Mouse (Mus musculus) CH12.LX (cell line): ENCODE data around the gene Tkt. TPM values are rescaled to one million over a fixed set of nuclear protein-coding genes. Genes with fewer than 3 reads are reported as not detected.

Source experiments
- DNase-seq: peaks from one replicate; pipeline ENCODE4 v3.0.0-alpha.2; 2013; ENCODE audit errors: extremely low read depth
- H3K27ac ChIP-seq: 2 replicates; pipeline ENCODE4 v1.5.1; 2012; ENCODE audit warnings: low read depth, mild to moderate bottlenecking, control low read depth, moderate library complexity; ENCODE audit not compliant: insufficient read depth
- H3K27me3 ChIP-seq: replicated peaks from 2 replicates; pipeline ENCODE3; 2012; ENCODE audit warnings: inconsistent platforms
- H3K36me3 ChIP-seq, 2 experiments: replicated peaks in 1 of 2; 2 replicates each; pipeline versions ENCODE3 to v1.6.1; 2012; ENCODE audit warnings: inconsistent platforms in 1 of 2, low read length in 1 of 2, mild to moderate bottlenecking in 1 of 2, mixed read lengths in 1 of 2, moderate library complexity in 1 of 2; ENCODE audit not compliant: control insufficient read depth in 1 of 2, insufficient read depth in 1 of 2
- H3K4me1 ChIP-seq, 2 experiments: 2 replicates each; pipeline ENCODE4 v1.6.1; 2012; ENCODE audit warnings: inconsistent platforms in 1 of 2, moderate library complexity in 1 of 2; ENCODE audit not compliant: insufficient read depth in 2 of 2, control insufficient read depth in 1 of 2
- H3K4me2 ChIP-seq: 2 replicates; pipeline ENCODE4 v1.6.1; 2012; ENCODE audit warnings: low read depth, mild to moderate bottlenecking, control low read depth; ENCODE audit not compliant: poor library complexity, insufficient read depth, severe bottlenecking
- H3K4me3 ChIP-seq, 3 experiments: fragments of 150-350 bp in 1 of 3; sonication (generic) in 1 of 3; replicated peaks in 1 of 3; 2 replicates each; pipeline versions ENCODE3 to v1.5.1; 2011 to 2012; ENCODE audit warnings: low read depth in 2 of 3, low read length in 2 of 3, mild to moderate bottlenecking in 2 of 3, moderate library complexity in 2 of 3, control low read depth in 1 of 3, improper control_type of control experiment in 1 of 3, inconsistent platforms in 1 of 3, mixed read lengths in 1 of 3; ENCODE audit not compliant: poor library complexity in 1 of 3
- H3K79me2 ChIP-seq: replicated peaks from 2 replicates; pipeline ENCODE4 v1.6.1; 2012; ENCODE audit warnings: mild to moderate bottlenecking, moderate library complexity; ENCODE audit not compliant: control insufficient read depth, poor library complexity, insufficient read depth, severe bottlenecking; ENCODE audit errors: extremely low read depth
- H3K9ac ChIP-seq: 2 replicates; pipeline ENCODE4 v1.6.1; 2012; ENCODE audit warnings: low read depth, mild to moderate bottlenecking, control low read depth, moderate library complexity; ENCODE audit not compliant: insufficient read depth
- H3K9me3 ChIP-seq: replicated peaks from 2 replicates; pipeline ENCODE3; 2012; ENCODE audit warnings: low read length, inconsistent platforms, mixed read lengths
- BHLHE40 ChIP-seq: IDR thresholded peaks from 2 replicates; pipeline ENCODE4 v1.6.1; 2011; ENCODE audit warnings: mild to moderate bottlenecking, low read depth, low read length, improper control_type of control experiment
- CHD1 ChIP-seq: IDR thresholded peaks from 2 replicates; pipeline ENCODE4 v1.6.1; 2012; ENCODE audit warnings: low read depth, low read length, improper control_type of control experiment, inconsistent platforms
- CHD2 ChIP-seq: IDR thresholded peaks from 2 replicates; pipeline ENCODE4 v1.6.1; 2011; ENCODE audit warnings: low read length, improper control_type of control experiment
- E2F4 ChIP-seq: IDR thresholded peaks from 2 replicates; pipeline ENCODE4 v1.6.1; 2011; ENCODE audit warnings: low read depth, low read length, improper control_type of control experiment; ENCODE audit not compliant: insufficient replicate concordance
- EP300 ChIP-seq: IDR thresholded peaks from 2 replicates; pipeline ENCODE4 v1.6.1; 2011; ENCODE audit warnings: low read length, improper control_type of control experiment
- ETS1 ChIP-seq: conservative IDR thresholded peaks from 2 replicates; pipeline ENCODE4 v1.6.1; 2012; ENCODE audit warnings: low read depth, mild to moderate bottlenecking, inconsistent platforms, low read length, improper control_type of control experiment, moderate library complexity
- GABPA ChIP-seq: IDR thresholded peaks from 2 replicates; pipeline ENCODE4 v1.6.1; 2012; ENCODE audit warnings: low read depth, low read length, improper control_type of control experiment, inconsistent platforms; ENCODE audit not compliant: insufficient replicate concordance
- HCFC1 ChIP-seq: IDR thresholded peaks from 2 replicates; pipeline ENCODE4 v1.6.1; 2012; ENCODE audit warnings: low read depth, mild to moderate bottlenecking, inconsistent platforms, low read length, improper control_type of control experiment
- IRF4 ChIP-seq: IDR thresholded peaks from 2 replicates; pipeline ENCODE4 v1.6.1; 2014; ENCODE audit warnings: low read depth, mild to moderate bottlenecking, inconsistent platforms, low read length, improper control_type of control experiment
- JUND ChIP-seq: conservative IDR thresholded peaks from 2 replicates; pipeline ENCODE4 v1.6.1; 2011; ENCODE audit warnings: low read depth, low read length, improper control_type of control experiment
- KAT2A ChIP-seq: IDR thresholded peaks from 2 replicates; pipeline ENCODE4 v1.6.1; 2012; ENCODE audit warnings: low read length, improper control_type of control experiment, inconsistent platforms; ENCODE audit not compliant: insufficient replicate concordance
- MAFK ChIP-seq: IDR thresholded peaks from 2 replicates; pipeline ENCODE4 v1.6.1; 2011; ENCODE audit warnings: low read length, improper control_type of control experiment; ENCODE audit not compliant: insufficient replicate concordance
- MAX ChIP-seq: IDR thresholded peaks from 2 replicates; pipeline ENCODE4 v1.6.1; 2011; ENCODE audit warnings: low read length, improper control_type of control experiment
- MAZ ChIP-seq: IDR thresholded peaks from 2 replicates; pipeline ENCODE4 v1.6.1; 2012; ENCODE audit warnings: low read depth, mild to moderate bottlenecking, inconsistent platforms, low read length, improper control_type of control experiment, moderate library complexity
- MXI1 ChIP-seq: IDR thresholded peaks from 2 replicates; pipeline ENCODE4 v1.6.1; 2011; ENCODE audit warnings: mild to moderate bottlenecking, low read depth, low read length, improper control_type of control experiment
- MYC ChIP-seq: IDR thresholded peaks from 2 replicates; pipeline ENCODE4 v1.6.1; 2011; ENCODE audit warnings: low read depth, mild to moderate bottlenecking, improper control_type of control experiment, low read length
- NELFE ChIP-seq: IDR thresholded peaks from 2 replicates; pipeline ENCODE4 v1.6.1; 2011; ENCODE audit warnings: low read depth, low read length, improper control_type of control experiment
- NRF1 ChIP-seq: IDR thresholded peaks from 2 replicates; pipeline ENCODE4 v1.6.1; 2014; ENCODE audit warnings: low read depth, mild to moderate bottlenecking, inconsistent platforms, low read length, improper control_type of control experiment, moderate library complexity
- PAX5 ChIP-seq: IDR thresholded peaks from 2 replicates; pipeline ENCODE4 v1.6.1; 2012; ENCODE audit warnings: low read length, inconsistent platforms, mixed read lengths
- POLR2A ChIP-seq: IDR thresholded peaks from 2 replicates; pipeline ENCODE4 v1.6.1; 2011; ENCODE audit warnings: low read depth, mild to moderate bottlenecking, improper control_type of control experiment, low read length
- POLR2AphosphoS2 ChIP-seq: IDR thresholded peaks from 2 replicates; pipeline ENCODE4 v1.6.1; 2011; ENCODE audit warnings: low read depth, low read length, improper control_type of control experiment
- RCOR1 ChIP-seq: conservative IDR thresholded peaks from 2 replicates; pipeline ENCODE4 v1.6.1; 2012; ENCODE audit warnings: low read depth, mild to moderate bottlenecking, inconsistent platforms, low read length, improper control_type of control experiment
- SIN3A ChIP-seq: IDR thresholded peaks from 2 replicates; pipeline ENCODE4 v1.6.1; 2012; ENCODE audit warnings: low read length, improper control_type of control experiment, inconsistent platforms
- SMC3 ChIP-seq: IDR thresholded peaks from 2 replicates; pipeline ENCODE4 v1.6.1; 2011; ENCODE audit warnings: low read depth, low read length, improper control_type of control experiment
- TCF12 ChIP-seq: IDR thresholded peaks from 2 replicates; pipeline ENCODE4 v1.6.1; 2014; ENCODE audit warnings: low read depth, mild to moderate bottlenecking, inconsistent platforms, low read length, improper control_type of control experiment
- USF1 ChIP-seq: IDR thresholded peaks from 2 replicates; pipeline ENCODE4 v1.6.1; 2014; ENCODE audit warnings: low read depth, mild to moderate bottlenecking, inconsistent platforms, low read length, improper control_type of control experiment
- USF2 ChIP-seq: conservative IDR thresholded peaks from 2 replicates; pipeline ENCODE4 v1.6.1; 2011; ENCODE audit warnings: low read depth, low read length, improper control_type of control experiment
- ZC3H11A ChIP-seq: IDR thresholded peaks from 2 replicates; pipeline ENCODE4 v1.6.1; 2012; ENCODE audit warnings: low read depth, mild to moderate bottlenecking, inconsistent platforms, low read length, improper control_type of control experiment
- ZKSCAN1 ChIP-seq: IDR thresholded peaks from 2 replicates; pipeline ENCODE4 v1.6.1; 2012; ENCODE audit warnings: low read depth, inconsistent platforms, low read length, improper control_type of control experiment, borderline replicate concordance
- ZNF384 ChIP-seq: IDR thresholded peaks from 2 replicates; pipeline ENCODE4 v1.6.1; 2012; ENCODE audit warnings: low read depth, low read length, improper control_type of control experiment, inconsistent platforms
- dilution Hi-C: fragments of 300-500 bp; cut with MboI; formaldehyde crosslinking; loops from 2 replicates; pipeline ENCODE4 v1.14.3; 2020; ENCODE audit warnings: low sequenced_read_pairs; ENCODE audit not compliant: extremely low pct_unique_long_range_greater_than_20kb, extremely low pct_ligation_motif_present
- in situ Hi-C: fragments of 300-500 bp; cut with MboI; formaldehyde crosslinking; loops from 3 replicates; pipeline ENCODE4 v1.14.3; 2019; ENCODE audit warnings: low sequenced_read_pairs, low pct_ligation_motif_present, low pct_unique_long_range_greater_than_20kb, mixed read lengths
- polyA plus RNA-seq: library from polyadenylated mRNA; unstranded; fragments of >175 nt; gene quantifications from 2 replicates; pipeline ENCODE4 v1.2.1, GENCODE M21; 2012; ENCODE audit warnings: low read depth; ENCODE audit not compliant: insufficient read length
- total RNA-seq, 2 experiments: library from RNA; depleted of rRNA; stranded (reverse); fragments of 300-350 nt in 1 of 2; fragments of >200 nt in 1 of 2; gene quantifications; 2 replicates each; pipeline ENCODE4 v1.2.3; 2012 to 2014

The Tkt gene
- total and polyA plus RNA-seq, 3 experiments: 450 to 837 (median 456) TPM

DNA sequence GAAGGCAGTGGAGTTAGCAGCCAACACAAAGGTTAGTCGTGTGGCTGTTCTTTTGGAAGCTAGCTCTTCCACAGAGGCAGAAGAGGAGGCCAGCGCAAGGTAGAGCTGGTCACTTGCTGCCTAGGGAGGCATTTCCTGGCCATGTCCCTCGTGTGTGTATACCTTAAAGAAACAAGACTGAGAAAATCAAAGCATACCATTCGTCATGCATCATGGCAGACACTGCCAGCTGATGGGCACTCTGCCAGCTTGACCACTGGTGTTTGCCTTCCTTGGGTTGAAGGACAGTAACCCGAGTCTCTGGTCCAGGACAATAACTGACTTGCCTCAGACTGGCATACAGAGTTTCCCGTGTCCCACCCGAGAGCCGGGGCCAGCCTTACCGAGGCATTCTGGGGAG is 22.1 kb downstream of the Tkt start:
- Histone ChIP-seq H3K36me3 (peaks cover 89 to 99% of the 10 kb centered on the region in 2 experiments), H3K79me2 (no peaks in the 10 kb centered on the region)

GRCm38 (mm10) chr14:30572253-30572652 is 24.1 kb downstream of the Tkt start:
- no peaks in the 10 kb centered on the region for H3K9me3 ChIP-seq
- no peaks in the 10 kb centered on the region for H3K27me3 ChIP-seq
- dilution Hi-C loops: no loop called here
- no peak overlapping the region for H3K27ac ChIP-seq
- DNase-seq: no peak
- TF ChIP-seq KAT2A: no peak
- TF ChIP-seq SIN3A: no peak
- TF ChIP-seq POLR2AphosphoS2: no peak
- TF ChIP-seq BHLHE40: no peak
- TF ChIP-seq USF1: no peak
- TF ChIP-seq NELFE: no peak
- no peak for TF ChIP-seq MYC
- no peak for TF ChIP-seq TCF12
- no peak for TF ChIP-seq ZC3H11A
- no peak for TF ChIP-seq NRF1
- TF ChIP-seq MAZ: no peak
- TF ChIP-seq E2F4: no peak
- no peak for TF ChIP-seq IRF4
- no peak for TF ChIP-seq MAFK
- TF ChIP-seq ETS1: no peak
- TF ChIP-seq PAX5: no peak
- TF ChIP-seq SMC3: no peak
- in situ Hi-C loops: no loop called here
- H3K4me1 ChIP-seq: 0 out of 4 replicates have a peak, but pooled peaks cover 0 to 4% of the 10 kb centered on the region in 2 experiments
- H3K4me2 ChIP-seq: no peak overlapping the region
- H3K36me3 ChIP-seq: peaks cover 74 to 93% of the 10 kb centered on the region in 2 experiments
- H3K9ac ChIP-seq: no peak overlapping the region
- no peak overlapping the region for H3K4me3 ChIP-seq
- H3K79me2 ChIP-seq: no peaks in the 10 kb centered on the region

More for the DNA sequence above, 22.1 kb downstream of the Tkt start:
- dilution Hi-C loops: no loop called here
- in situ Hi-C loops: no loop called here
- Histone ChIP-seq H3K9me3 (no peaks in the 10 kb centered on the region), H3K27me3 (no peaks in the 10 kb centered on the region), H3K4me3 (no peak overlapping the region), H3K4me1 (0 out of 4 replicates have a peak, but pooled peaks cover 0 to 4% of the 10 kb centered on the region in 2 experiments), H3K9ac (no peak overlapping the region), H3K4me2 (no peak overlapping the region), H3K27ac (no peak overlapping the region)
- TF ChIP-seq ZKSCAN1: no peak
- TF ChIP-seq SIN3A: no peak
- no peak for TF ChIP-seq TCF12
- TF ChIP-seq ZC3H11A: no peak
- no peak for TF ChIP-seq CHD1
- no peak for TF ChIP-seq MXI1
- TF ChIP-seq ZNF384: no peak
- TF ChIP-seq RCOR1: no peak
- no peak for TF ChIP-seq NRF1
- TF ChIP-seq SMC3: no peak
- TF ChIP-seq EP300: no peak
- no peak for TF ChIP-seq USF2
- TF ChIP-seq CHD2: no peak
- TF ChIP-seq HCFC1: no peak
- no peak for TF ChIP-seq MAX
- TF ChIP-seq GABPA: no peak
- TF ChIP-seq BHLHE40: no peak
- TF ChIP-seq NELFE: no peak
- TF ChIP-seq POLR2A: no peak
- no peak for TF ChIP-seq JUND
- no peak for DNase-seq
